Mouse (Mus musculus) stomach, embryonic 15.5 days (tissue): Measurements from ENCODE around the gene Rnaseh2c. TPM values are rescaled to one million over a fixed set of nuclear protein-coding genes. Genes with fewer than 3 reads are reported as not detected.

Experiments used
- ATAC-seq: fragments of 200-750 bp; cut with Nextera tagmentation; 2 replicates; pipeline ENCODE4 v1.8.0; 2017; ENCODE audit warnings: low read depth, moderate number of reproducible peaks, moderate TSS enrichment; ENCODE audit not compliant: insufficient read depth, low FRiP score
- H3K27ac ChIP-seq: fragments of 300-500 bp; sonication (generic); 2 replicates; pipeline ENCODE4 v1.5.1; 2015; ENCODE audit warnings: mild to moderate bottlenecking, inconsistent platforms
- H3K27me3 ChIP-seq: fragments of 300-500 bp; sonication (generic); replicated peaks from 2 replicates; pipeline ENCODE4 v1.6.1; 2015; ENCODE audit warnings: inconsistent platforms
- H3K36me3 ChIP-seq: fragments of 300-500 bp; sonication (generic); 2 replicates; pipeline ENCODE4 v1.6.1; 2015; ENCODE audit warnings: inconsistent platforms
- H3K4me1 ChIP-seq: fragments of 300-500 bp; sonication (generic); 2 replicates; pipeline ENCODE4 v1.6.1; 2015; ENCODE audit warnings: inconsistent platforms
- H3K4me2 ChIP-seq: fragments of 300-500 bp; sonication (generic); 2 replicates; pipeline ENCODE4 v1.6.1; 2015; ENCODE audit warnings: mild to moderate bottlenecking, inconsistent platforms
- H3K4me3 ChIP-seq: fragments of 300-500 bp; sonication (generic); replicated peaks from 2 replicates; pipeline ENCODE4 v1.5.1; 2015; ENCODE audit warnings: inconsistent platforms
- H3K9ac ChIP-seq: fragments of 300-500 bp; sonication (generic); 2 replicates; pipeline ENCODE4 v1.6.1; 2015; ENCODE audit warnings: inconsistent platforms
- H3K9me3 ChIP-seq: fragments of 300-500 bp; sonication (generic); 2 replicates; pipeline ENCODE4 v1.6.1; 2016; ENCODE audit warnings: inconsistent platforms
- WGBS: fragments of 180-500 bp; shearing (Covaris S2); methylation state at CpG from one replicate; pipeline ENCODE4 v1.1.7; 2015; 5-methylcytosine and 5-hydroxymethylcytosine counted together
- polyA plus RNA-seq: library from polyadenylated mRNA; unstranded; fragments of >200 nt; fragmentation: Nextera tagmentation; extraction: Ambion mirVana; gene quantifications from 2 replicates; pipeline ENCODE4 v1.2.1, GENCODE M21; 2015

The Rnaseh2c gene
- polyA plus RNA-seq, 1 experiment from 2014 or later: 124 TPM

DNA sequence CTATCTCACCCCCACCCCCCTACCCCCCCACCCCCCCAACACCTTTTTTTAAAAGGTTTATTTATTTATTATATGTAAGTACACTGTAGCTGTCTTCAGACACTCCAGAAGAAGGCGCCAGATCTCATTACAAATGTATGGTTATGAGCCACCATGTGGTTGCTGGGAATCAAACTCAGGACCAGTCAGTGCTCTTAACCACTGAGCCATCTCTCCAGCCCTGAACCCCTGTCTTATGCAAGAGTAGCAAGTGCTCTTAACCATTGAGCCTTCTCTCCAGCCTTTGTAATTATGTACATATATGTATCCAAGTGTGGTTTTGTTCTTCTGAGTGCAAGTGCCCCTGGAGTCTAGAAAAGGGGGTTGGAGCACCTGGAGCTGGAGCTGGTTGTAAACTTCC, 10.3 kb downstream of the Rnaseh2c start:
- 88% methylated on average over 1 of the region's 1 CpGs for WGBS
- no peak overlapping the region for H3K4me2 ChIP-seq
- peaks cover 15% of the 10 kb centered on the region for H3K36me3 ChIP-seq
- no peaks in the 10 kb centered on the region for H3K9me3 ChIP-seq
- no peaks in the 10 kb centered on the region for H3K27me3 ChIP-seq
- no peak overlapping the region for H3K4me3 ChIP-seq
- peaks cover 18% of the 10 kb centered on the region for H3K4me1 ChIP-seq
- no peak for ATAC-seq
- H3K27ac ChIP-seq: no peak overlapping the region
- H3K9ac ChIP-seq: no peak overlapping the region

DNA sequence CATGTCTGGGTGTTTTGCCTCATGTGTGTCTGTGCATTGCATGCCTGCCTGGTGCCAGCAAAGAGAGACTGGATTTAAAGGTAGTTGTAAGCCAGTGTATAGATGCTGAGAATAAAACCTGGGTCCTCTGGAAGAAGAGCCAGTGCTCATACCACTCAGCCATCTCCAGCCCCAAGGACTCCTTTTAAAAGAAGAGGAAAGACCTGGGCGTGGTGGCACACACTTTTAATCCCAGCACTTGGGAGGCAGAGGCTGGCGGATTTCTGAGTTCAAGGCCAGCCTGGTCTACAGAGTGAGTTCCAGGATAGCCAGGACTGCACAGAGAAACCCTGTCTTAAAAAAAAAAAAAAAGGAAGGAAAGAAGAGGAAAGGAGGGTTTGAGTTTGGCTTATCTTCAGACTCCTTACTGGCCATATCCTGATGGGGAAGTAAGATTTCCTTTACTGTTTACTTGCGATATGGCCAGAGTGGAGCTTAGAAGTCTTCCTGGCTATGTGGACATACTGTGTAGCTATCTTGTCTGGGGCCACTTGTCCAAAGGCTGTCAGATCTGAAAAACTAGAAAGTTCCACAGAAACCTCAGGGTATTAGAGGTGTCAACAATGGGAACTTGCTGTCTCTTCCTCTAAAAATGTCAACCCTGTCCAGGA, 11.2 kb downstream of the Rnaseh2c start:
- H3K9ac ChIP-seq: no peak overlapping the region
- no peaks in the 10 kb centered on the region for H3K27me3 ChIP-seq
- 65% methylated on average over 3 of the region's 3 CpGs for WGBS
- peaks cover 18% of the 10 kb centered on the region for H3K4me1 ChIP-seq
- no peak overlapping the region for H3K4me2 ChIP-seq
- H3K27ac ChIP-seq: no peak overlapping the region
- H3K36me3 ChIP-seq: peaks cover 6% of the 10 kb centered on the region
- H3K9me3 ChIP-seq: no peaks in the 10 kb centered on the region
- H3K4me3 ChIP-seq: no peak overlapping the region
- ATAC-seq: no peak

DNA sequence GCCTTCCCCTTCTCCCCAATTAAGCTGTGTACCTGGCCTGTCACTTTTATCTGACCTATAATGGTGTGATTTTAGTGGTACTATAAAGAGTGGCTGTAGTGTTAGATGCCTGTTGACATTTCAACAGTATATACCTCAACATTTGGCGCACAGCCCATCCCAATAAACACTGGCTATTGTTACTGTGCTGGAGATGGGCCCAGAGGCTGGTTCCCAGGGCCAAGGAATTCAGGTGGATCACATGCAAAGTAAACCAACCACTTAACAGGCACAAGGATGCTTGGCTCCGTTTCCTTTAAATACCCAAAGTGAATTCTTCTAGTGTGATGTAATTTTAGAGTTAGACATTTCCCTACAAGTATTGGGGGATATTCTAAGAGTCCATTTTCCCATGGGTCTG, 13.3 kb downstream of the Rnaseh2c start:
- WGBS: 48% methylated on average over 2 of the region's 2 CpGs
- ATAC-seq: no peak
- Histone ChIP-seq H3K36me3 (no peaks in the 10 kb centered on the region), H3K27ac (no peak overlapping the region), H3K9me3 (no peaks in the 10 kb centered on the region), H3K27me3 (no peaks in the 10 kb centered on the region), H3K4me3 (no peak overlapping the region), H3K9ac (no peak overlapping the region), H3K4me2 (no peak overlapping the region), H3K4me1 (peaks cover 7% of the 10 kb centered on the region)

DNA sequence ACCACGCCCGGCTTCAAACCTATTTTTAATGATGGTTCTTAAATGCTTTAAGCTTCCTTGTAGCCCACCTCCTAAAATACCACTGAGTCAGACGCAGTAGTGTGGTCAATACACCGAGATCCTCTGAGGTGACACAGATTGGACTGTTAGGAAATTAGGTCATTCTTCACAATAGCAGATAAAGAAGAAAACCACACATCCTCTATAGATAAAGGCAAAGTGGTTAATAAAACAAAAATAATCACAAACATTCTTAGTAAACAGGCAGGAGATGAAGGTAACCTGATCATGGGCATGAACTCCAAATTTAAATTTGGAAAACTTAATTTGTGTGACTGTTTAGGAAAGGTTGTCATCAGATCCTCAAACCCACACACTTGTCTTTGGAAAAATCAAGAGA, 18.3 kb downstream of the Rnaseh2c start:
- Histone ChIP-seq H3K36me3 (no peaks in the 10 kb centered on the region), H3K9ac (no peak overlapping the region), H3K4me1 (no peaks in the 10 kb centered on the region), H3K27ac (no peak overlapping the region), H3K4me3 (no peak overlapping the region), H3K27me3 (no peaks in the 10 kb centered on the region), H3K9me3 (no peaks in the 10 kb centered on the region), H3K4me2 (no peak overlapping the region)
- ATAC-seq: no peak
- WGBS: 79% methylated on average over 4 of the region's 4 CpGs

DNA sequence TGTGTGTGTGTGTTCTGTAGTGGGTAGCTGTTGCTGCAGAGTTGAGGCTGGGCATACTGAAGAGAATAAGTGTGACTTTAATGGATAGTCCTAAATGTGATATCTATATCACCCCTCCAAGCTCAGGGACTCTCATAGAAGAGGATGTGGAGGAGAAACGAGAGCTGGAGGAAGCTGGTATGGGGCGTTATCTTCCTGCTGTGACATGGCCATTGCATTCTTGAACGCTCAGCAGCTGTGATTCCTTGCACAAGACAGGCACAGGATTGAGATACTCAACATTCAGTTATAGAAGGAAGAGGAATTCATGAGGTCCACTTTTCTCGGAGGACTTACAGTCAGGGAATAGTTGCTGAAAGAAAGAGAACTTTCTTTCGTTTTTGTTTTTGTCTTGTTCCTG, 20.2 kb downstream of the Rnaseh2c start:
- H3K27me3 ChIP-seq: no peaks in the 10 kb centered on the region
- no peak overlapping the region for H3K4me2 ChIP-seq
- H3K36me3 ChIP-seq: no peaks in the 10 kb centered on the region
- no peak overlapping the region for H3K9ac ChIP-seq
- no peaks in the 10 kb centered on the region for H3K9me3 ChIP-seq
- H3K4me1 ChIP-seq: no peaks in the 10 kb centered on the region
- H3K27ac ChIP-seq: no peak overlapping the region
- ATAC-seq: no peak
- no peak overlapping the region for H3K4me3 ChIP-seq
- WGBS: 73% methylated on average over 5 of the region's 5 CpGs

DNA sequence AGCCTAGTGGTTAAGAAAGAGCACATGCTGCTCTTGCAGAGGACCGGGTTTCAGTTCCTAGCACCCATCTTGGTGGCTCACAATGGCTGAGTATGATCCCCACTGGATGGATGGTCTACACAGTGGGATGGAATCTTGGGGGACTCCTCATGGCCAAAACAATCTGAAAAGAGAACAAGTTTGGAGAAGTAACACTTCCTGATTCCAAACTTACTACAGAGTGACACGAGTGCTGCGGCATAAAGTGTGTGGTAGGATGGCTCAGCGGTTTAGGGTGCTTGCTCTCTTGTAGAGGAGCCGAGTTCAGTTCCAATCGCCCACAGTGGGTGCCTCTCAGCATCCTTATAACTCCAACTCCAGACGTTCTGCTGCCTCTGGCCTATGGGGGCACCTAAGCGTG, 23.6 kb downstream of the Rnaseh2c start:
- H3K4me1 ChIP-seq: no peaks in the 10 kb centered on the region
- H3K36me3 ChIP-seq: no peaks in the 10 kb centered on the region
- 87% methylated on average over 8 of the region's 8 CpGs for WGBS
- no peak overlapping the region for H3K27ac ChIP-seq
- no peak overlapping the region for H3K4me2 ChIP-seq
- H3K9ac ChIP-seq: no peak overlapping the region
- no peaks in the 10 kb centered on the region for H3K27me3 ChIP-seq
- H3K9me3 ChIP-seq: no peaks in the 10 kb centered on the region
- no peak overlapping the region for H3K4me3 ChIP-seq
- no peak for ATAC-seq

DNA sequence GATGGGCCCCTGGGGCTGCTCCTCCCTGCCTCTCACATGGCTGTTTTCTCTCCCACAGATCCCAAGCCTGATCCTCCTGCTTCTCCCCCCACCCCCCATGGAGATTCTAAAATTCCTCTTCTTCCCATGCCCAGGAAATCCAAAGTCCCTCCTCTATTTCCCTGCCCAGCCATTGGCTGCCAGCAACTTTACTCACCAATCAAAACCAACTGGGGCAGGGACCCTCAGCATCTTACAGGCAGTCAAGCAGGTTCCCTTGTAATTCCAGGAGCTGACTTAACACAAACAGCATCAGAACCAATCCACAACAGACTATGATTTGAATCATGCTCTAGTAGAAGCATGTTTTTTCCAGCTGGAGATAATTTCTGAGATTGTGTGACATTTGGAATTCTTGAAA, 28.2 kb downstream of the Rnaseh2c start:
- Histone ChIP-seq H3K36me3 (no peaks in the 10 kb centered on the region), H3K9ac (no peak overlapping the region), H3K27me3 (no peaks in the 10 kb centered on the region), H3K9me3 (no peaks in the 10 kb centered on the region), H3K4me2 (no peak overlapping the region), H3K27ac (no peak overlapping the region), H3K4me3 (no peak overlapping the region), H3K4me1 (no peaks in the 10 kb centered on the region)
- no peak for ATAC-seq

DNA sequence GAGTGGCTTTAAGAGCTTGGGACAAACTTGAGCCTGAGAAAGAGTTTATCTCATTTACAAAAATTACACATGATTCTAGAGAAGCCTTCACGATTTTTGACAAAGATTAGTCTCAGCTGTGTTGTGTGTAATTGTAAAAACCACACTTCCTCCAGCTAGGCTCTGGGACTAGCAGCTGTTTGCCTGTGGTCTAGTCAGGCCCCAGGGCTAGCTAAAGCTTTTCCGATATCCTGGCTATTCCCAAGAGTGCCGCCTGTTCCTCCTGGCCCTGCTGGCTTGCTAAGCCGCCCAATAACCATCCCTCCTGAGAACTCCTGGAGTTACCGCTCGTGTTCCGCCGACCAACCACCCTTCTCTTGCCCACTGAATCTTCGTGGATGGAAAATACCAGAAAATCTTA, 30.4 kb downstream of the Rnaseh2c start:
- no peak overlapping the region for H3K27ac ChIP-seq
- WGBS: 77% methylated on average over 9 of the region's 9 CpGs
- no peak overlapping the region for H3K9ac ChIP-seq
- no peaks in the 10 kb centered on the region for H3K9me3 ChIP-seq
- H3K4me3 ChIP-seq: no peak overlapping the region
- H3K4me2 ChIP-seq: no peak overlapping the region
- peaks cover 8% of the 10 kb centered on the region for H3K4me1 ChIP-seq
- ATAC-seq: no peak
- H3K36me3 ChIP-seq: no peaks in the 10 kb centered on the region
- no peaks in the 10 kb centered on the region for H3K27me3 ChIP-seq

DNA sequence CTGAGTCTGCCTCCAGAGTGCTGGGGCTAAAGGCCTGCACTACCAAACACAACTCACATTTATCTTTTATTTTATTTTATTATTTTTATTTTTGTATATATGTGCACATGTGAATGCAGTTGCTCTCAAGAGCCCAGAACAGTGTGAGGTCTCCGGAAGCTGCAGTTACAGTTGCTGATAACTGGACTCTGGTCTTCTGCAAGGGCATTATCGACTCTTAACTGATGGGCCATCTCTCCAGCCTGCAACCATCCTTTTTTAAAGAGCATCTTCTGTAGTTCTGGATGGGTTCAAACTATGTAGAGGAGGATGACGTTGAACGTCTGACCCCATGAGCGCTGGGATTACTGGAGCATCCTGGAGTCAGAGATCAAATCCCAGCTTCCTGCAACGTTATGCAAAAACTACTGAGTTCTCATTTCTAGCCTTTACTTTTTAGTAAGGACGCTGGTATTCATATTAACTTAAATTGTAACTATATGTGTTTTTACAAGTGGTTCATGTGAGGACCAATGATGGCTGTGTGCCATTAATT, 34.4 kb downstream of the Rnaseh2c start:
- H3K4me2 ChIP-seq: peak overlapping the region; percentile 82; the same call in 1 of the 2 replicates

DNA sequence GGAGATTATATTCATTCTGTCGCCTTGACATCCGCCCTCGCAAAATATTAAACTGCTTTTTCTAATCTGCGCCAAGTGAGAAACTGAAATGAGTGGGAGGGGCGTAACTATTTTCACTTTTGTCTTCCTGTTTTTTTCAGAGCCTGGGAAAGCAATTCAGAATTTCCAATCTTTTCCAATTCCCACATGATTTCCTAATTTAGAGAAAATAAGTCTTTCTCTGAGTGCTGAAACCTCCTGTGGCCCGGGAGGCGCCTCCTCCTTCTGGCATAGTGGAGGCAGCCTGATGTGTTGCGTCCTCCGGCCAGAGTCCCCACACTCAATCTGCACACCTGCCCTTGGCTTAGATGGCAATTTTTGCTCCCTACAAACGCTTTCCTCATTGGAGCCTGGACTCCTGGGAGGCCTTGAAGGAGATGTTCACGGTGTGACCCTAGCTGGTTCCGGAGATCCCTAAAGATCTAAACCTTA, 34.9 kb downstream of the Rnaseh2c start:
- Histone ChIP-seq H3K4me1 (peaks cover 19% of the 10 kb centered on the region), H3K27ac (peak overlapping the region; percentile 92), H3K27me3 (no peaks in the 10 kb centered on the region), H3K9ac (peak overlapping the region; percentile 86; the same call in 1 of the 2 replicates), H3K9me3 (no peaks in the 10 kb centered on the region), H3K4me2 (peak overlapping the region; percentile 82), H3K36me3 (peaks cover 14% of the 10 kb centered on the region), H3K4me3 (peak overlapping the region; percentile 86)
- no peak; the same call in 1 of the 2 replicates for ATAC-seq
- WGBS: 28% methylated on average over 12 of the region's 12 CpGs

More for the DNA sequence above, 34.4 kb downstream of the Rnaseh2c start:
- Histone ChIP-seq H3K36me3 (peaks cover 9% of the 10 kb centered on the region), H3K27me3 (no peaks in the 10 kb centered on the region), H3K9ac (no peak overlapping the region), H3K9me3 (no peaks in the 10 kb centered on the region), H3K4me1 (peaks cover 19% of the 10 kb centered on the region), H3K27ac (0 out of 2 replicates have a peak overlapping the region, but pooled peaks have one; percentile 92), H3K4me3 (peak overlapping the region; percentile 86; the same call in 1 of the 2 replicates)
- ATAC-seq: no peak
- 74% methylated on average over 7 of the region's 7 CpGs for whole genome bisulfite sequencing

DNA sequence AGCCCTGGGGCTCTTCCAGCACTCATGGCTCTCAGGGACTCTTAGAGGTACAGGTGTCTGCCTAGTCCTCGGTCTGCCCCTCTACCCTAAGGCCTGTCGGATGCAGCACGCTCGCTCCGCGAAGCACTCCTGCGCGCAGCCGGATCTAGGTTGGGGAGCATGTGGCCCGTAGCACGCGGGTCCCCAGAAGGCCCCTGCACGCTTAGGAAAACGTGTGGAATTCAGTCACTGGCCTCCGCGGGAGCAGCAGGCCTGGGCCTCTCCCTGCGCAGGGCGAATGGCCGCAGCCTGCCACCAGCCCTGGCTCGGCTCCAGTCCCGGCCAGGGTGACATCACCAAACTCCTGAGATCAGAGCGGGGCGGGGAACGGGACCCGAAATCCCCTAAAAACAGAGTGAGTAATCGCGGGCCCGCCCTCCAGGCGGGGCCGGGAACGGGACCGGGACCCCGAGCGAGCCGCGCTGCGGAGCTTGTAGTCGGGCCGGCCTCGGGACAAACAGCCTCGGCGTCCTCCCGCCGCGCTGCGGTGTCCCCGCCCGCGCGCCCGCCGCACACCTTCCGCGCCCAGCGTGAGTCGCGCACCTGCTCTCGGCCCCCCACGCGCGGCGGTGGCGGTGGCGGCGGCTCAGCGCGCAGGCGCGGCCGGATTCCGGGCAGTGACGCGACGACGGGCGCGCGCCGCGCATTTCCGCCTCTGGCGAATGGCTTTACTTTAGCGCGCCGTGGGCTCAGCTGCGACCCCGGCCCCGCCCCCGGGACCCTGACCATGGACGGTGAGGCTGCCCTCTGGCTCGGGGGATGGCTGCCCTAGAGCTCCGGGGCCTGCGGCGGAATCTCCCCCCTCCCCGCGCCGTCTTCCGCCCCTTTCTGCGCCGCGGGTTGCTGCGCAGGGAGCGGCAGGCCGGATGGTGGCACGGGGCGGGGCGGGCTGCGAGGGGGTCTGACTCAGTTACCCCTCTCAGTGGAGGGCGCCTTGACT, 35.7 kb downstream of the Rnaseh2c start, which contains the start of gene Rela:
Rela (plus strand) TSS at position 415 of the 979 bp plus-strand sequence.
- H3K27ac ChIP-seq: peak within 1 kb of the TSS; percentile 92
- H3K4me2 ChIP-seq: peak within 1 kb of the TSS; percentile 82

More for the DNA sequence above, 35.7 kb downstream of the Rnaseh2c start, which contains the start of gene Rela:
- ATAC-seq: peak; percentile 88
- Histone ChIP-seq H3K9me3 (no peaks in the 10 kb centered on the region), H3K36me3 (peaks cover 20% of the 10 kb centered on the region), H3K4me3 (peak within 1 kb of the TSS; percentile 86), H3K27me3 (no peaks in the 10 kb centered on the region), H3K4me1 (peaks cover 19% of the 10 kb centered on the region), H3K9ac (peak within 1 kb of the TSS; percentile 86)
- under 1% methylated on average over 89 of the region's 109 CpGs for WGBS
